Mouse (Mus musculus): ENCODE measurements around the gene Mafg.

- TF ChIP-seq POLR2A (IDR thresholded peaks at IDR 0.05; ENCODE audit: low read depth, low read length): no peak
- no peak for TF ChIP-seq CTCF (IDR thresholded peaks at IDR 0.05; ENCODE audit: extremely low read depth, insufficient read depth, insufficient read length, insufficient replicate concordance)
Measured at GRCm38 (mm10) chr11:120600716-120601115, 32.7 kb downstream of the Mafg start.

Data from spleen, adult 2 months (tissue).